Mouse (Mus musculus): ENCODE measurements around the gene Uroc1.

The Uroc1 gene

DNA sequence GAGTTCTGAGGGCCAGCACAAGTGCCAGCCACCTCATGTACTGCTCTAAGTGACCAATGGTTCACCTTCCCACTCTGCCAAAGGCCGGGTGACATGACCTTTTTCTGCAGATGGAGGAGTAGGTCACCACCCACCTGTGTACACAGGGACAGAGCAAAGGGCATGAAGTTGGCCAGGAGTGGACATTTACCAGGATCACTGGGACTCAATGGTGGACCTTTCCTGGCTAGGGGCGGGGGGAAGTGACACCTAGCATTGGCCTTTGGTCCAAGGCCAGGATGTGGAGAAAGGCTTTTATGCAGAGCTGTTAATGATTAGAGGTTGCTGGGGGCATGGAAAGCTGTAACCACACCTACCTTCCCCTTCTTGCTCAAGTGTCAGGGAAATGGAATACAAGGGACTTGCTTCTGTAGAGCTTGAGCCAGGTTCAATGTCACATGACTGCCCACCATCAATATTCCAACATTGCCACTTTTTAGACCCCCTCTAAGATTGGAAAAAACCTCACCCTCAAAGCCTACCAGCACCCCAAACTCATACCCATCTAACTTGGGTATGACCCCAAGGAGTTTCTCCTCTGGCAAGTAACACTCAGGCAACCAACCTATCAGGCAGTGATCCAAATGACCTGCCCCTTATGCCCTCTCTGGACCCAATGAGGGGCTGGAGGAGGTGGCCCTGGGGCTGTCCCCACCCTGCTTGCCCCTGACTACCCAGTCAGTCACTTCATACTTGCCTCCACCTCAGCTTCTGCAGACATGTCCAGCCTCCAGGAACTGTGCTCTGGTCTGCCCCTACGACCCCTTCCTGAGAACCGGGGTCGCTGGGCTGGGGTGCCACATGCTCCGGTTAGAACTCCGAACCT lies at the start of gene Uroc1:
Uroc1 (plus strand) TSS at position 724 of the 865 bp plus-strand sequence.
- DNase-seq: no peak

DNA sequence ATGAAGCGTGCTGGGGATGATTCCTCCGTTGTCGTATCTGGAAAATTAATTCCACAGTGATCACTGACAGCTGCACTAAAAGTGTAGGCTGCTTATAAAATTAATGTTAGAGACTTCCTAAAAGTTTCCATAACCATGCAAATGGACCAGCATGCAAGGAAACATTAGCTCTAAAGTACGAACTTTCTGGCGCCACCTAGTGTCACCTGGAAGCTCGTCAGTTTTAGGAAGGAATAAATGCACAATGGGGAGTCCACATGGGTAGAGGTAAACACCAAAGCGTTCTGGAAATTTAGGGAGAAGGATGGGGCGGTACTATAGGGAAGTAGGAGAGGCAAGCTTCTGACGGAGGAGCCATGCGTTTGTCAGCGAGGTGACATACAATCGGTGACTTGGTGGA lies 44.8 kb upstream of the Uroc1 start:
- DNase-seq: no peak

DNA sequence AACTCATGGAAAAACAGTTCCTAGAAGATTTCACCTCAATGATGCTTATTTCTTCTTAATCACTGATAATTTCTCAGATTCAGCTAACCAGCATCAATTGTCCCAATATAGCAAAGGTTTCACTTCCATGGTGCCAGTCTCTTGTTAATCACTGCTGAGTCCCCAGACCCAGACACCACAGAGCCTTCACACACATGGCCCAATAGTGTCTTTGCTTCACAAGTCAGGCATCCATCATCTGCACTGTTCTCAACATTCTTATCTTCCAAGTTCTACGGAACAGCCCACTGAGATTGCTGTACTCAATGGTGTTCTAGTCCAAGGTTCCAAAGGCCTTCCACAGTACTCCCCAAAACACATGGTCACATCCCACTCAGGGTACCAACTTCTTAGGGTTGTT lies 32.2 kb upstream of the Uroc1 start, which contains the start of gene BC048671:
BC048671 (plus strand) TSS at position 301 of the 400 bp plus-strand sequence.
- DNase-seq: no peak

DNA sequence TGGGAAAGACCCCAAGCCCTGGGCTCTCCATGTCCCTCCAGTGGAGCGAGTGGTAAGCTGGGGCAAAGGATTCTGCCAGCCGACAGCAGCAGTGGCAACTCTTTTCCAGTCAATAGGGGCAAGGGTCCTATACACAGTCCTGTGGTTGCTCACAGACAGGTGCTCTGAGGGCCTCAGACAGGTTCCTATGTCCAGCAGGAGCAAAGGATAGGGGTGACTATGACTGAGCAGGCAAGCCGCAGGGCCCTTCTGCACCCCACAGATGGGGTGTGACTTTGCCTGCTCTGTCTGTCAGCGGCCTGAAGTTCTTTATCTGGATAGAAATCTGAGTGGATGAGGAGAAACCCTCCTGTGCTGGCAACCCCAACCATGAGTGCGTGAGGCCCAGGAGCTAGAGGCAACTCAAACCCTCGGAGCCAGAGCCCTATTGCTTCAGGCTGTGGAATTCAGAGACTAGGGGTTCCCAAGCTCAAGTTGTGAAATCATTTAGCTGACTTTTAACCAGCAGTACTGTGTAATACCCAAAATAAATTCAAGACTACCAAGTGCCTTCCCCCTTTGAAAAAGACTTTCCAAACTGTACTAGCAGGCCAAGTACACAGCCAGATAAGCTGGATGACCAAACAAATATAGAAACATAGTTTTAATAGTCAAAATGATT lies 26.6 kb upstream of the Uroc1 start:
- no peak for DNase-seq

DNA sequence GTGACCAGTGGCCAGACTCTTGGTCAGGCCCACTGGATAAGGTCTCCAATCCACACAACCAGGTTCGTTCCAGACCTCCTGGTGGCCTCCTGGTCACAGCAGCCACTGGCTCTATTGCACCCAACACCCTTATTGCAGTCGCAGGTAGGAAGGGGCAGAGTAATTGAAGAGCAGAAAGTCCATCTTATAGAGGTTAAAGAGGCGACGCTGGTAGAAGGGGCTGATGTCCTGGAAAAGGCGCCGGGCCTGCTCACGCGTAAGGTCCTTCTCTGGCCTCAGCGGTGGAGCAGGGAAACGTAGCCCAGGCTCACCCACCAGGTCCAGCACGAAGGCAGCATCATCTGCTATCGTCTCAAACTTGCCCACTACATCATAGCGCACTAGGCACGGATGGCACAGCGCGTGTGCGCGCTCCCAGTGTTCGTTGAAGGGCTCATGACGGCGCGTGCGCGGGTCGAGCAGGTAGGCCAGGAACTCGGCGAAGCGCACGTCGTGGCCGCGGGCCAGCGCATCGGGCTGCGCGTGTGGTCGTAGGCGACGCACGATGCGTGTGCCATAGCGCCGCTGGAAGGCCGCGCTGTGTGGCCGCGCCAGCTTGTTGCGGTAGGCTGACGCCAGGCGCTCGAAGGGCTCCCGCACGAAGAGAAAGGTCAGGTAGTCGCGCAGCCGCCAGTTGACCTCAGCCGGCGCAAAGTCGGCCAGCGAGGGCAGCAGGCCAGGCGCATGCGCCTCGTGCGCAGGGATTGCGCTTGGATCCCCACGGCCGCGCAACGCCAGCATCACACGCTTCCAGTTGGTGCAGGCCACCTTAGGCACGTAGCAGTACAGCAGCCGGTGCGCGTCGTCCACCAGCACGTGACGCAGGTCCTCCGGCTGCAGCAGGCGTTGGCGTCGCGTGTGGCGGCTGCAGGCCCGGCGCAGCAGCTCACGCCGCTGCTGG lies 24.0 kb upstream of the Uroc1 start:
- no peak for DNase-seq

DNA sequence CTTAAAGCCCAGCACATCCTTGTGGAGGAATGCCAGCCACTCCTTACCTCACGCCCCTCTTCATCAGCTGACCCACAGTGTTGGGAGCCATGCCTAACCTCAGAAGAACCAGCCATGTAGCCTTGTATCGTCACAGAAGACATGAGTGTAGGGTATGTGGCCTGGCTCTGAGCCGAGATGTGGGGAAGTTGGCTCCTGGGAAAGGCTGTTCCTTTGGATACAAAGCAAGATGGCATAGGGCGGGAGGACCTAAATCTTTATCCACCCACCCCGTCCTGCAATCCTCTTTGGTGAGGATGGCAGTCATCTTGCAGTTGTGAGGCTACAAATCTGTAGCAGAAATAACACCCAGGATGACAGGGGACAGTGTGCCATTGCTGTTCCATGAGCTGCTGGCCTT lies 17.1 kb upstream of the Uroc1 start:
- no peak for DNase-seq

DNA sequence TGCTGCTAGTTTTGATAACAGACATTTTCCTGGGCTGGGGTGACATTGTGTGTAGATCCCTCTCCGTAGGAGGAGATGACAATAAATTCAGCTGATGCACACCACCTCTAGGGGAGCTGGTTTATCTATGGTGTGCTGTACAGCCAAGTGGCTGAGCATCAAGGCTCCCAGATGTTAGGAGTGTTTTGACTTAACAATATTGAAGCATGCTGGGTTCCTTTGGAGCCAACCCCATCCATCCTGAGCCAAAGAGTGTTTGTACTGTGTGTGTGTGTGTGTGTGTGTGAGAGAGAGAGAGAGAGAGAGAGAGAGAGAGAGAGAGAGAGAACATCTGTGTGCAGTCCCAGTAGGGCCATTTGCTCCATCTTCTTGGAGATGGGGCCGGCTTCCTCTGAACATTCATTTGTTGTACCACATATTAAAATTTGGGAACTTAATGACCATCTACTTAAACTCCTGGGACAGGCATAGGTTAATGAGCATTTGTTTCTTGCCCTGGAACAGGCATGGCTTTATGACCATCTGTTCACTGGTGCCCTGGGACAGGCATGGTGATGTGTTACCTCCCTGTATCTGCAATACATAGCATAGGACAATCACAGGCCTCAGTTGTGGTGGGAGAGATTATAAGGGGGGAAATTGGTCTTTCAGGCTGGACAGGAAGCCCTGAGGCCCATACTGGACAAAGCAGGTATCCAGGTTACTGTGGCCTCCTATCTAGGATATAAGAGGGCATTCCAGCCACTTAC lies 15.4 kb upstream of the Uroc1 start:
- DNase-seq: no peak

DNA sequence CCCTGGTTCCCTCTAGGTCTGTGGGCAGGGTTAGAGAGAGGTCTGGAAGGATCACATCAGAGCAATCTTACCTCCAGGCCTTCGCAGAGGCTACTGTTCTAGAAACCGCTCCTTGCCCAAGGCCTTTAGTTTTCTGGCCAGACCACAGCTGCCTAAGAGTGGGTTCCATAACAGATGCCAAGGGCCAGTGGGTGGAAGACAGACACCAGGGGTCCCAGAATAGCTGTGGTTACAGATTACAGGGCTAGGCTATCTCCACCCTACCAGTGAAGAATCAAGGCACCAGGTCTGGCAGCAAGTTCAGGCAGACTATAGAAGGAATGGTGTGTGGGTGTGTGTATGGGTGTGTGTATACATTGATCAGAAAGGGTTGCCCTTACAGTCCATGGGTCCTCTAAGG lies 14.1 kb upstream of the Uroc1 start:
- DNase-seq: no peak

DNA sequence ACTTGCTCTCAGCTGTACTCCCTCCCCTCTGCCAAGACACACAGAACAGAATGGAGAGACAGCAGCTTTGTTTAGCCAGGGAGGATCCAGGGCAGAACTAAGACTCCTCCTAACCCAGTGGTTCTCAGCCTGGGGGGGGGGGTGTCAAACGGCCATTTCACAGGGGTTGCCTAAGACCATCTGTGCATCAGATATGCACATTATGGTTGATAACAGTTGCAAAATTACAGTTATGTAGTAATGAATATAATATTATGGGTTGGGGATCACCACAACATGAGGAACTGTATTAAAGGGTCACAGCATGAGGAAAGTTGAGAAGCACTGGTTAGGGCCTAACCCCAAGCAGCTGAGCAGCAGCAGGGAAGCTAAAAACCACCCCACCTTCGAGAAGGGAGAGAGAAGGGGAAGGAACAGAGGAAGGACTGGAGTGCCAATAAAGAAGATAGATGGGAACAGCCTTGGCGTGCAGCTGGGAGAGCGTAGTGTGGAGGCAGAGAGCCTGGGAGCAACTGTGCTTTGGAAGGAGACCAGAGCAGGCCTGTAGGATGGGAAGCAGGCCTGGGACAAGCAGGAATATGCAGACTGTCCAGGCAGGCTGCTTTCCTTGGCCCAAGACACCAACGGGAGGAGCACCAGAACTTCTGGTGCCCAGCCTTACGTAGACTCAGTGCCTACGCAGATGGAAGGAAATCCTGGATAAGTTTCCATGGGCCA lies 13.5 kb upstream of the Uroc1 start:
- no peak for DNase-seq

DNA sequence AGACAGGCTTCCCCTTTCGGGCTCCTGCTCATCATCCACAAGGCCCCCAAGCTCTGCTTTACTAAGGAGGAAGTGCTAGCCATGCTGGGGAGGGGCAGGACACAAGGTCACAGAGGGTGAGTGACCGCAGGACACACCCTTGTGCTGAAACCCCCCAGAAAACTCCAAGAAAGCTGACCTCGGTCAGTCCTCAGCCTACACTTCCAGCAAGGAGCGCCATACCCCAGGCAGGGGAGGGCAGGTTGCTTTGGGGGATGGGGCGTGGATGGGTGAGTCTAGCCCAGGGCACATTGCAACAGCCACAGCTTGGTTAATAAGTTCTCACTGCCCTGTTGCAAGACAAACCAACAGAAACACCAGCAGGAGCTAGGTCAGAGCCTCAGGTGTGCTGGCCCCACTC lies 12.7 kb upstream of the Uroc1 start:
- DNase-seq: no peak

DNA sequence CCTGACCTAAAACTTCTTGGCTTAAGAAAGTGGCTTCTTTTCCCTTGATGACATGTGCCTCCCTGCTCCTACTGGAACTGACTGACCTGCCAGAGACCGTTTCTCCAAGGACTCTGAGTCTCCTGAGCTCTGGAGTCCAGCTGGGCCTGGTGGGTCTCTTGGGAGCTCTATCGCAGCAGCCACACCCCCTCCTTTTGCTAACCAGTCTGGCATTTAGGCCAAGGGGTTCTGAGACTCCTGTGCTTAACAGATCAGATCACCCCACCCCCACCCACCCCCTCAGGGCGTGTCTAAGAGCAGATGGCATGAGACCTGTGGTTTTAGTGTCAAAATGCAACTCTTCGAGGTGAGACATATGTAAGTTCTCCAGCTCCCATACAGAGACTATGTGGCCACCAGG lies 11.3 kb upstream of the Uroc1 start:
- no peak for DNase-seq

DNA sequence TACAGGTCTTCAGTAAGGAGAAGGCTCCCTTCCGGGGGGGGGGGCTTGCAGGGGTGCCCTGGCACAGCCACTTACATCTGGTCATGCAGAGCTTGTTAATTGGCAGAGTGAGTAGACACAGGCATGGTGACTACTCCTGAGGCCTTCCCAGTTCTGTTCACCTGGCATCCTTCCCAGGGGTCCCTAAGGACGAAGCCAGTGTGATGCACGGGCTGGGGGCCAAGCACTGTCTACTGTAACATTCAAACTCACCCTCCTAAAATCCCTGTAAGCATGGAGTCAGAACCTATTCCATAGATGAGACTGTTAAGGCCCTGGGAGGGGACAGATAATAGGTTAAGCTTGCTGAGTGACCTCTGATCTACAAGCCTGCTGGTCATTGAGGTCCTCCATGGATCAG lies 9.1 kb upstream of the Uroc1 start:
- DNase-seq: no peak

DNA sequence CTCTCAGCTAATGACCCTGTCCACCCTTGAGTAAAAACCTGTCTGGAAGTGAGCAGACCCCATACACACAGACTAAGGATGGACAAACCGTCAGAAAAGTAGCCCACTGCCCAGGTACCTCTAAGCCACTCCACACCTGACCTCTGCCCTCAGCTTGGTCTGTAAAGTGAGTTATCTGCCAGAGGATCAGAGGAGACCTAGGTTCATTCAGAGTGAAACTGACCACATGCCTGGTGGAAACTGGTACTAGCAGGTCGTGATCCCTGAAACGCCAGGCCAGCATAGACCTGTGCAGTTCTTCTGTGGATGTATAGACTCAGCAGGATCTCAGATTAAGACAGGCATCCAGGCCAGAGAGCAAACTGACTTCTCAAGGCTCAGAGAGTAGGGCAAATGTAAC lies 8.6 kb upstream of the Uroc1 start:
- no peak for DNase-seq

DNA sequence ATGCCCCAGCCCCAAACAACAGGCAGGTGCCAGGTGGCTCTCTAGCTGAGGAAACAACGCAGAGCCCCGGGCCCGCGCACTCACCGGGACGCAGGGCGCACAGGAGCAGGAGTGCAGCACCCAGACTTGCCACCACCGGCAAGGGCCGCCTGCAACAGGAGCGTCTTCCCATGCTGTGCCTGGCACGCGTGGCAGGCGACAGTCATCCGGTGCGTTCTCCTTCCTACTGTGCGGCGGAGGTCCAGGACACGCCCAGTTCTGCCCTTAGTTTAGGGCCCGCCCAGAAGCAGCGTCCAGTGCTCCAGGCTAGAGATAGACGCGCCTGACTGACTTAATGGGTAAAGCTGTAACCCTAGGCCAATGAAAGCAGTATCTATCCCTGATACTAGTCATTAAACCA lies 8.1 kb upstream of the Uroc1 start, which contains the start of gene Chst13:
Chst13 (minus strand) TSS at position 195 of the 400 bp plus-strand sequence.
- DNase-seq: no peak

DNA sequence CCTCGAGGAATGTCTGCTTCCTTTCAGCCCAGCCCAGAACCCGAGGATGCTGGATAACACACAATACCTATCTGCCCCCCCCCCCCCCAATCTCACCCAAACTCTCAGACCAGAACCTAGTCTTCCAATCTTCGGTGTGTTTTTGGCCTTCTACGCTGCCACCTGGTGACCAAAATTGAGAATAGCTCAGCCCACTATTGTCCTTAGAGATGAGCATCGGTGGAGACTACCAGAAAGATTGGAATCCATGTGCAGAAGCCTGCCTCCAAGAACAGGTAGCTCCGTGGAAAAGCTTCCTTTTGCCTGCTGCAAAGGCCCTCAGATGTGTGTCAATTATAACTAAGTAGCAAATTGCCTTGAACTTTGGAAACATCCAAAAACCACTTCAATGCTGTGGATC lies 5.4 kb upstream of the Uroc1 start:
- peak; percentile 22 to 43 for DNase-seq

DNA sequence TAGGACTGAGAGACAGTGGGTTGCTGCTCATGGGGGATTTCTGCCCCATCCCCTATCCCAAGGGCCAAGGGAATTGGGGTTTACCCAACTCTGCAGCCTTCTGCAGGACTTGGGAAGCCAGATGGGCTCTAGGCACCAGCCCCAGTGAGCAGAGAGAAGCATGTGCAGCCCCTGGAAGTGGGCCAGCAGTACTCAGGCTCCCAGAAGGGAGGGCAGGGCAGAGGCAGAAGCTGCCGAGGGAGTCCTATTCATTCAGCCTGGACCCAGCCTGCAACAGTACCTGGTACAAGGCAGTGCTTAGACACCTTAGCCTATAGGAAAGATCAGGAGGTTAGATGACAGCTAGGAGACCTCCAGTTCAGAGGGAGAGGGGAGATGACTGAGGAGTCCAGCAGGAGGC lies 3.1 kb upstream of the Uroc1 start:
- peak; percentile 67 to 80 for DNase-seq

DNA sequence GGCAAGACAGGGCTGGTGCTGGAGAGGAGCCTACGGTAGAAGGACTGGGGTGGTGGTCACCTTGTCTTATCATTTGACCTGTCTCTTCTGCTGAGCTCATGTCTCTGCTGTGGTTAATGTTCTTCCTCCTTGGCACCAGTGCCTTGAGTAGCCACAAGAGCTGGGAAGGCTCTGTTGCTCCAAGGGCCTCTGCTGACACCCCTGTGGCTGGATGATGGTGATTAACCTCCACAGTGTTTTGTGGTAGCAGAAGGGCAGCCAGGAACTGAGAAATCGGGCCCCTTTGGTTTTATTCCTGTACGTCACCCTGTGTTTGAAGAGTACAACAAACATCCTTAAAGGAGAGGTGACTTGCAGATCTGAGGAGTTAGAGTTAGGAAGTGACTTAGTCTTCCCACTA lies 1.2 kb downstream of the Uroc1 start:
- no peak for DNase-seq

DNA sequence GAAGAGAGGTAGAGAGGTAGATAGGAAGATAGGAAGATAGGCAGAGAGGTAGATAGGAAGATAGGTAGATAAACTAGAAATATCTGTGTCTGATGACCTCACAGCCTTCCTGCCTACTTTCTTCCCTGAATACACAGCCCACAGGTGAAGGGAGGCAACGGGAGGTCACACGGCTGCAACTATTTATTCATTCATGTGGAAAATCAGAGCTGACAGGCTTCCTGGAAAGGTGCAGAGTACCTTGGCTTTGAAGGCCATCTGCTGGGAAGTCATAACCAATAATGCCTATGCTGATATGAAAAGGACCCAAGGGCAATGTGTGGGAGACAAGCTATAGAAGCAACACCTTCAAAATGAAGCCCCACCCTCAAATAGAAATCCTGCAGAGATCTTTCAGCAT lies 9.3 kb downstream of the Uroc1 start:
- peak; percentile 33 to 37 for DNase-seq

DNA sequence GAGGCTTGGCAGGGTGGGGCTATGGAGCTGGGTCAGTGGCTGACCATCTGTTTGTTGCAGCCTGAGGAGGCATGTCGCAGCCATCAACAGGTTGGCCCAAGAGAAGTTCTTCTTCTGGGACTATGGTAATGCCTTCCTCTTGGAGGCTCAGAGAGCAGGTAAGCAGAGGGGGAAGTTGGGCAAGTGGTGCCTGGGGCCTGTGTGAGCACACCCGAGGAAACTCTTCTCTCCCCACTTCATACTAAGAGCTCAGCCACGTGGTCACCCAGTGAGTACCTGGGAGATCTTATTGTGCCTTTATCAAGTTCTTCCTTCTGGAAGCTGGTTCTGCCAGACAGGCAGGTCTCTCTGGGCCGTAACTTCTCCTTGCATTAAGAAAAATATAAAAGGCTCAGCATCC lies 14.1 kb downstream of the Uroc1 start:
- no peak for DNase-seq

DNA sequence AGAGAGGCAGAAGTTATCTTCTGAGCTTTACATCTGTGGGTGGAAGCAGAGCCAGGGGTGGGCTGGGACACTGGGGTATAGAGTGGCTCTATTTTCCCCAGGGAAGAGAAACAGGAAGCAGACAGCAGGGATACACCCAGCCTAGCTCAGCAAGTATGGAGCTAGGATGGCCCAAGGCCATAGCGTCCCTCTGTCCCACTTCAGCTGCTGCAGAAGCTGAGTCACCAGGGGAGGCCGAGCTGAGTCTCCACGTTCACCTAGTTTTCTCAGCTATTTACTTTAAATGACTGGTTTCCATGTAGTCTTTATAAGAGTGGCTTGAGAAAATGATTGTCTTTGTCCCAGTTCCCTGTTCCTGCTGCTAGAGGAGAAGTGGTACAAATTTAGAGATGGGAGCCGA lies 15.4 kb downstream of the Uroc1 start:
- no peak for DNase-seq

DNA sequence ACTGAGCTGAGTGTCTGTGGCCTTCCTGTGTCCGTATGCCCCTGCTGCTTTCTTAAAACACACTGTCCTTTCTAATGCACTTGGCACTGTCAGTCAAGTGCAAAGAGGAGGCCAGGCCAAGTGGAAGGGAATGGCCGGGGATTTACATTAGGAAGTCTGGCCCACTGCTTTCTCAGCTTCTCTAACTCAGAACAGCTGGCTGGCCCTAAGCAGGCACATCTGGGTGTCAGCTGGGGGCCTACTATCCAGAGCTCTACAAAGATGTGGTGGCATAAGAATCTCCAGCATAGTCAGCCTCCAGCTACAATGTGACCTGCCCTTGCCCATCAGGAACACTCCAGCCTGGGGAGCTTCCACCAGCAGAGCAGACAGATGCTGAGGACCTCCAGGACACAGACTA lies 16.9 kb downstream of the Uroc1 start:
- no peak for DNase-seq

DNA sequence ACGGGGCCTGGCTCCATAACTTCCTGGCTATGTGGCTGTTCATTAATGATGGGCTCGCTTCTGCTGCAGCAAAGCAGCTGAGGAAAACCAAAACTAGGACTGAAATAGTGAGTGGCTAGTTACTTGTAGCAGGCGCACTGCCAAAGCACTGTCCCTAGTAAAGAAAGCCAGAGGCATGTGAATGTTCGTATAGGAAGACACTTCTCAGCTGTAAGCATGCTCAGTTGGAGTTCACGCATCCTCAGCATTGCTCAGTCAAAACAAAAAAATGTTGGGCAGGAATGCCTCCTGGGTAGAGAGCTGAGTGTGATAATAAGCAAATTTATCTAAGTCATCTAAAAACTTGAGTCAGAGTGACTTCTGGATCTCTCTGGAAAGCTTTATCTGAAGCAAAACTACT lies 25.1 kb downstream of the Uroc1 start:
- no peak for DNase-seq

All from cerebellum, postnatal 36 days (tissue).